Mouse (Mus musculus) c-Kit-negative CD71-positive TER-119-positive erythroid progenitor cells, embryonic 14.5 days (primary cell): ENCODE measurements around the gene Cend1.
A peak's percentile ranks its signal among the peaks of the same experiment; 100 is the strongest.

Source experiments
- DNase-seq: peaks from one replicate; pipeline ENCODE4 v3.0.0-alpha.2; 2013; ENCODE audit warnings: low read depth, low spot score

Cend1 gene

GRCm38 (mm10) chr7:141429310-141429709 is at the start of gene Cend1:
Gene Cend1, minus strand, starts transcription at chr7:141429491.
- DNase-seq, result no peak

GRCm38 (mm10) chr7:141478270-141478748 is 49.0 kb upstream of the Cend1 start:
- no peak for DNase-seq

GRCm38 (mm10) chr7:141477578-141478269 is 48.4 kb upstream of the Cend1 start:
- no peak for DNase-seq

GRCm38 (mm10) chr7:141476981-141477370 is 47.7 kb upstream of the Cend1 start:
- DNase-seq, result no peak

- DNase-seq, result no peak
These were observed 47.1 kb upstream of the Cend1 start for GRCm38 (mm10) chr7:141476226-141476980.

- no peak for DNase-seq
These were observed 46.5 kb upstream of the Cend1 start for GRCm38 (mm10) chr7:141475805-141476158.

- DNase-seq, result peak; percentile 81
These were observed 45.9 kb upstream of the Cend1 start, which contains the start of the genes Polr2l and Tspan4 for GRCm38 (mm10) chr7:141475011-141475804. Gene Polr2l, minus strand, starts transcription at chr7:141475132. Gene Tspan4, plus strand, starts transcription at chr7:141475240.

- DNase-seq, result no peak
These were observed 44.9 kb upstream of the Cend1 start for GRCm38 (mm10) chr7:141474160-141474559.

GRCm38 (mm10) chr7:141472763-141473162 is 43.5 kb upstream of the Cend1 start:
- no peak for DNase-seq

- DNase-seq, result no peak
These were observed 42.9 kb upstream of the Cend1 start for GRCm38 (mm10) chr7:141472226-141472625.

GRCm38 (mm10) chr7:141471236-141471635 is 41.9 kb upstream of the Cend1 start:
- no peak for DNase-seq

- no peak for DNase-seq
These were observed 41.3 kb upstream of the Cend1 start for GRCm38 (mm10) chr7:141470637-141470944.

- DNase-seq, result no peak
These were observed 40.8 kb upstream of the Cend1 start for GRCm38 (mm10) chr7:141469901-141470636.

GRCm38 (mm10) chr7:141469352-141469751 is 40.1 kb upstream of the Cend1 start:
- DNase-seq, result no peak

GRCm38 (mm10) chr7:141468522-141469211 is 39.4 kb upstream of the Cend1 start:
- DNase-seq, result no peak

GRCm38 (mm10) chr7:141468164-141468521 is 38.9 kb upstream of the Cend1 start:
- no peak for DNase-seq

GRCm38 (mm10) chr7:141467230-141468030 is 38.1 kb upstream of the Cend1 start, which contains the start of gene Cd151:
Gene Cd151, plus strand, starts transcription at chr7:141467392.
- peak; percentile 79 for DNase-seq

GRCm38 (mm10) chr7:141466607-141467148 is 37.4 kb upstream of the Cend1 start:
- DNase-seq, result no peak

GRCm38 (mm10) chr7:141466045-141466394 is 36.7 kb upstream of the Cend1 start:
- no peak for DNase-seq
